Mouse (Mus musculus) myocyte (in vitro differentiated cells): Measurements from ENCODE around the gene Cry2. TPM values are rescaled to one million over a fixed set of nuclear protein-coding genes. Genes with fewer than 3 reads are reported as not detected.

Experiments
- H3K27me3 ChIP-seq: one replicate; pipeline ENCODE4 v1.6.1; 2011; ENCODE audit not compliant: control insufficient read depth, insufficient read depth, insufficient read length
- H3K36me3 ChIP-seq: one replicate; pipeline ENCODE4 v1.6.1; 2011; ENCODE audit not compliant: control insufficient read depth, insufficient read depth
- H3K4me2 ChIP-seq: one replicate; pipeline ENCODE4 v1.6.1; 2011; ENCODE audit warnings: low read depth, control low read depth
- H3K4me3 ChIP-seq: one replicate; pipeline ENCODE4 v1.5.1; 2011; ENCODE audit warnings: mild to moderate bottlenecking, control low read depth, moderate library complexity
- H3K79me2 ChIP-seq: one replicate; pipeline ENCODE4 v1.6.1; 2011; ENCODE audit not compliant: control insufficient read depth, insufficient read depth
- H3ac ChIP-seq: one replicate; pipeline ENCODE4 v1.6.1; 2011; ENCODE audit not compliant: control insufficient read depth, insufficient read length
- CEBPB ChIP-seq: IDR thresholded peaks from 2 replicates; pipeline ENCODE4 v1.6.1; 2011; ENCODE audit warnings: mild to moderate bottlenecking, moderate library complexity; ENCODE audit not compliant: poor library complexity, insufficient read depth, severe bottlenecking
- E2F4 ChIP-seq: IDR thresholded peaks from one replicate; pipeline ENCODE4 v1.6.1; 2011; ENCODE audit warnings: mild to moderate bottlenecking, control low read depth, moderate library complexity; ENCODE audit not compliant: insufficient read depth
- MAX ChIP-seq: IDR thresholded peaks from one replicate; pipeline ENCODE4 v1.6.1; 2011; ENCODE audit warnings: low read depth, mild to moderate bottlenecking, control low read depth
- MYOD1 ChIP-seq, 3 experiments: IDR thresholded peaks; one replicate each; pipeline ENCODE4 v1.6.1; 2011; ENCODE audit warnings: control low read depth in 2 of 3, low read depth in 2 of 3, mild to moderate bottlenecking in 2 of 3, moderate library complexity in 1 of 3; ENCODE audit not compliant: insufficient read length in 2 of 3, control insufficient read depth in 1 of 3
- MYOG ChIP-seq, 3 experiments: IDR thresholded peaks; one replicate each; pipeline ENCODE4 v1.6.1; 2011; ENCODE audit warnings: control low read depth in 2 of 3, low read depth in 2 of 3, mild to moderate bottlenecking in 2 of 3; ENCODE audit not compliant: insufficient read length in 2 of 3, control insufficient read depth in 1 of 3, insufficient read depth in 1 of 3
- POLR2A ChIP-seq: IDR thresholded peaks from one replicate; pipeline ENCODE4 v1.6.1; 2011; ENCODE audit warnings: low read depth, mild to moderate bottlenecking, control low read depth, moderate library complexity; ENCODE audit not compliant: insufficient read length
- POLR2AphosphoS2 ChIP-seq: IDR thresholded peaks from one replicate; pipeline ENCODE4 v1.6.1; 2011; ENCODE audit warnings: low read depth, control low read depth; ENCODE audit not compliant: insufficient read length
- REST ChIP-seq: IDR thresholded peaks from one replicate; pipeline ENCODE4 v1.6.1; 2011; ENCODE audit warnings: mild to moderate bottlenecking, control low read depth, moderate library complexity; ENCODE audit not compliant: insufficient read depth, insufficient read length
- SRF ChIP-seq: IDR thresholded peaks from one replicate; pipeline ENCODE4 v1.6.1; 2011; ENCODE audit warnings: low read depth; ENCODE audit not compliant: control insufficient read depth, insufficient read length
- TCF12 ChIP-seq: IDR thresholded peaks from one replicate; pipeline ENCODE4 v1.6.1; 2011; ENCODE audit warnings: mild to moderate bottlenecking, control low read depth; ENCODE audit not compliant: poor library complexity, insufficient read depth, severe bottlenecking
- TCF3 ChIP-seq: IDR thresholded peaks from one replicate; pipeline ENCODE4 v1.6.1; 2011; ENCODE audit warnings: low read depth, control low read depth; ENCODE audit not compliant: insufficient read length
- USF1 ChIP-seq: IDR thresholded peaks from one replicate; pipeline ENCODE4 v1.6.1; 2011; ENCODE audit warnings: low read depth, mild to moderate bottlenecking, control low read depth, moderate library complexity
- polyA plus RNA-seq: library from polyadenylated mRNA; unstranded; fragments of >200 nt; fragmentation: generic; extraction: Trizol; gene quantifications from one replicate; pipeline ENCODE4 v1.2.1, GENCODE M21; 2012; ENCODE audit warnings: missing spikeins

Cry2 gene
- polyA plus RNA-seq, 1 experiment = 9.3 TPM

DNA sequence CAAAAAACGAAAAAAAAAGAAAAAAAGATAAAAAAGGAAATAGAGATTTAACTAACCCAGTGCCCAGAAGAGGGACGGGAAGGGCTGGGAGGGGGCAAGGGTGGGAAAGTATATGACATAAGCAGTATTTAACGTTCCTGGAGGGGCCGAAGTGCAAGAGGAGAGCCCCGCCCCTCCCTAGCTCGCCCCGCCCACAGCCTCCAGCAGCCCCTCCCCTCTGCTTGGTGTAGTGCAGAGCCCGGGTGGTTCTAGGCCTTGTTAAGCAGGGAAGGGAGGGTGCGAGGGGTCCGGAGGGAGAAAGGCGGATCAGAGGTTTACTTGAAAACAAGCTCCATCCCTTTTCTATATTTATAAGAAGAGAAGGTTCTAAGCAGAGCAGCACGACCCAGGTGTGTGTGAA, 73.0 kb downstream of the Cry2 start:
- H3K36me3 ChIP-seq = peaks cover 16% of the 10 kb centered on the region
- no peak overlapping the region for H3ac ChIP-seq
- no peaks in the 10 kb centered on the region for H3K27me3 ChIP-seq
- no peak for TF ChIP-seq SRF
- TF ChIP-seq USF1 = no peak
- TF ChIP-seq POLR2A = no peak
- TF ChIP-seq MYOG (IDR thresholded peaks at IDR 0.05; ENCODE audit: control insufficient read depth in 1 of 3, insufficient read depth in 1 of 3, insufficient read length in 2 of 3, low read depth in 2 of 3) = no peak
- no peak for TF ChIP-seq TCF12
- no peak for TF ChIP-seq POLR2AphosphoS2
- H3K4me3 ChIP-seq = no peak overlapping the region
- no peak overlapping the region for H3K4me2 ChIP-seq
- H3K79me2 ChIP-seq = no peaks in the 10 kb centered on the region

GRCm38 (mm10) chr2:92360186-92360823, 73.5 kb downstream of the Cry2 start:
- H3K79me2 ChIP-seq = no peaks in the 10 kb centered on the region
- H3K4me2 ChIP-seq = no peak overlapping the region
- H3K36me3 ChIP-seq = peaks cover 16% of the 10 kb centered on the region
- TF ChIP-seq MYOG (IDR thresholded peaks at IDR 0.05; ENCODE audit: control insufficient read depth in 1 of 3, insufficient read depth in 1 of 3, insufficient read length in 2 of 3, low read depth in 2 of 3) (no peak), CEBPB (no peak), MAX (no peak), TCF12 (no peak), POLR2AphosphoS2 (no peak), MYOD1 (IDR thresholded peaks at IDR 0.05; ENCODE audit: control insufficient read depth in 1 of 3, insufficient read length in 2 of 3, low read depth in 2 of 3) (no peak), E2F4 (no peak), SRF (no peak), TCF3 (no peak), USF1 (no peak), REST (no peak)
- no peak overlapping the region for H3K4me3 ChIP-seq
- no peaks in the 10 kb centered on the region for H3K27me3 ChIP-seq
- H3ac ChIP-seq = no peak overlapping the region

DNA sequence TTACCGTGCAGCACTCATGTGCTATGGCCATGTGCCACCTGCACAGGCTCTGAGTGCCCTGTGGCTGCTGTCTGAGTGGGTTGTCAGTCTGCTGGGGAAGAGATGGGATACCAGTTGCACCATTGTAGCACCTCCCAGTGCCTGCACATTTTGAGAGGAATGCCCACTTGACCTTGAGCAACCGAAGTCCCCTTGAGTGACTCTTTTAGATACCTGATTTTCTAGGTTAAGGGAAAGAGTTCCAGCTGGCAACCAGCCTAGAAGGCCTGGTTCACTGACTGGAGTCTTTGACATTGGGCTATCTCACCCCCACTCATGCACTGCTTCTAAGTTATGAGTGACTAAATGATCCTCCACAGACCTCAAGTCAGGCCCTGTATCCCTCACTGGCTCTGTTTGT, 74.5 kb downstream of the Cry2 start:
- no peak overlapping the region for H3K4me3 ChIP-seq
- H3K36me3 ChIP-seq = peaks cover 16% of the 10 kb centered on the region
- no peak overlapping the region for H3K4me2 ChIP-seq
- no peak overlapping the region for H3ac ChIP-seq
- H3K79me2 ChIP-seq = no peaks in the 10 kb centered on the region
- no peaks in the 10 kb centered on the region for H3K27me3 ChIP-seq
- no peak for TF ChIP-seq MYOG (IDR thresholded peaks at IDR 0.05; ENCODE audit: control insufficient read depth in 1 of 3, insufficient read depth in 1 of 3, insufficient read length in 2 of 3, low read depth in 2 of 3)
- TF ChIP-seq TCF12 = no peak
- no peak for TF ChIP-seq POLR2A
- TF ChIP-seq REST = no peak
- no peak for TF ChIP-seq MYOD1 (IDR thresholded peaks at IDR 0.05; ENCODE audit: control insufficient read depth in 1 of 3, insufficient read length in 2 of 3, low read depth in 2 of 3)
- TF ChIP-seq E2F4 = no peak
- TF ChIP-seq SRF = no peak
- TF ChIP-seq POLR2AphosphoS2 = no peak
- TF ChIP-seq CEBPB = no peak
- TF ChIP-seq MAX = no peak
- no peak for TF ChIP-seq USF1
- no peak for TF ChIP-seq TCF3

DNA sequence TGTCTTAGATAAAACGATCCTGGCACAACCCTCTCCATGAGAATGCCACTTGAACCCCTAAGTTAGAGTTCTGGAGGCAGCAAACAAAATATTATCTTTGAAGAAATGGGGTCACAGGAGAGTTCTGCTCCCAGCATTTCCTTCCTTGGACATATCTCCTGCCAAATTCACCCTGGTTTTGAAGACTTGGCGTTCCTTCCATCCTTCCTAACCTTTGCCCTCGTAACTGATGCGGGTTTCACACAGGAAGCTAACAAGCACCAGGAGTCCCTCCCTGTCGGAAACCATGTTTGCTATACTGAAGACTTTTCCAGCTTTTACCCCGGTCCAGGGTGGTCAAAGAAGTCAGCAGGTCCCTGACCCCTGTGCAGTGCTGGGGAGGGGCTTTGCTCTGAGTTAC, 79.6 kb downstream of the Cry2 start:
- H3ac ChIP-seq = no peak overlapping the region
- TF ChIP-seq REST (no peak), USF1 (no peak), TCF12 (no peak), MYOG (IDR thresholded peaks at IDR 0.05; ENCODE audit: control insufficient read depth in 1 of 3, insufficient read depth in 1 of 3, insufficient read length in 2 of 3, low read depth in 2 of 3) (no peak), E2F4 (no peak)
- H3K4me3 ChIP-seq = no peak overlapping the region
- no peaks in the 10 kb centered on the region for H3K27me3 ChIP-seq
- H3K79me2 ChIP-seq = no peaks in the 10 kb centered on the region
- no peak overlapping the region for H3K4me2 ChIP-seq
- peaks cover 16% of the 10 kb centered on the region for H3K36me3 ChIP-seq

Other genes with a start within 250 kb of the Cry2 start
- 44.1 TPM for gene Pex16, start 59.4 kb downstream of the Cry2 start, polyA plus RNA-seq
- 0.11 TPM for gene Large2, start 59.2 kb downstream of the Cry2 start, polyA plus RNA-seq
- 0.91 TPM for gene 1700029I15Rik, start 51.5 kb downstream of the Cry2 start, polyA plus RNA-seq
- gene Mapk8ip1, start 32.8 kb downstream of the Cry2 start, polyA plus RNA-seq = 34.7 TPM
- 13.8 TPM for gene Slc35c1, start 26.5 kb upstream of the Cry2 start, polyA plus RNA-seq
- 8.6 TPM for gene Chst1, start 165.7 kb upstream of the Cry2 start, polyA plus RNA-seq